Mouse (Mus musculus) cerebellum, adult 11-12 months (tissue): Measurements from ENCODE around the gene Appl2.

Source experiments
- DNase-seq: peaks from one replicate; pipeline ENCODE4 v3.0.0; 2022

Appl2 gene

DNA sequence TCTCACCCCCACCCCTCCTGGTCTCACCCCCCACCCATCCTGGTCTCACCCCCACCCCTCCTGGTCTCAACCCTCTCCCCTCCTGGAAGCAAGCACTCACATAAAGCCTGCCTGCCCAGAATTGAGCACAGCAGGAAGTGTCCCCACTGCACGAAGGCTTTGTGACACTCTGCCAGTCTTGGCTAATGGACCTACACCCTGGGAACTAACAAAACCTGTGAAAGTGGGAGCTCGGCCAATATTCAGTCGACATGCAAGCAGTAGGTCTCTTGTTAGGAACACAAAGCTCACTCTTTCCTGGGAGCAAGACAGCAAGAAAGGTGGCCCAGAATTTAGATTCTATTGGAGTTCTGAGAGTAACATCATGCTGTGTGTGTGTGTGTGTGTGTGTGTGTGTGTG is 17.6 kb downstream of the Appl2 start:
- DNase-seq, result peak; percentile 96

DNA sequence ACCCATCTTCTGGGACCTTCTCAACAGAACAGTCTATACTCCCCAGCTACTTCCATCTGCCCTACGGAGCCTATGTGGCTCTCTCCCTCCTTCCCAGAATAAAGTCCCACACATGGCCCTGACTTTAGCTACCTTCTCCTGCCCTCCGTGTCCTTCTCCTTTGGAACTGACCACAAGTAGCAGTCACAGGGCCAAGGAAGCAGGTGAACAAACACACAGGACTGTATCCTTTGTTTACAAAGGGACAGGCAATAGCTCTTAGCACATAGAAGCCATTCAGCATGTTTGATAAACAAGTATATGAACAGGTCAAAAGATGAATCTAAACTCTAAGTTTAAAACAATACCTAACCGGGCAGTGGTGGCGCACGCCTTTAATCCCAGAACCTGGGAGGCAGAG is 18.7 kb downstream of the Appl2 start:
- DNase-seq, result no peak

DNA sequence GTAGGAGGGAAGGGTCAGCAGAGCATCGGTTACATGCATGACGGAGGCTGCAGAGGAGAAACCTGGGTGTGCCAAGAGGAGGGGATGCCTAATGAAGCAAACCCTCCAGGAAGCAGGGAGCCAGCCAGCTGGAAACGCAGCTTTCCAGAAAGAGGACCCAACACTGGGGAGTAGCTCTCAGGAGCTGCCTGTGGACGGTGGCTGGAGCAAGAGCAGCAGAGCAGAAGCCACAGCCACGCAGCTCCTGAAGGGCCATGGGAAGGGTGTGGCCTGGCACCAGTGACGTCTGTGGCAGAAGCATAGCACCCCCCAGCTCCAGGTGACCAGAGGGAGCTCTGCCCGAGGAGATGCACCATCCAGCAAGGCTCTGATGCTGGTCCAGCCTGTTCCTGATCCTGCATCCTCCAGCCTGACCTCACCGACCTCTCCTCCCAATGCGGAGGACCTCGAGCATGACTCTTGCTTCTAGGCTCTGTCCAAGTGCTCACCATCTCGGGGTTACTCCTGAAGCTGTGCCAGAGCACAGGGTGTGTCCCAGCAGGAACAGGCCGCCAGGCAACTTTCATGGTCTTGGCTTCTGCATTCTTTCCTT is 19.3 kb downstream of the Appl2 start:
- DNase-seq, result peak; percentile 73

DNA sequence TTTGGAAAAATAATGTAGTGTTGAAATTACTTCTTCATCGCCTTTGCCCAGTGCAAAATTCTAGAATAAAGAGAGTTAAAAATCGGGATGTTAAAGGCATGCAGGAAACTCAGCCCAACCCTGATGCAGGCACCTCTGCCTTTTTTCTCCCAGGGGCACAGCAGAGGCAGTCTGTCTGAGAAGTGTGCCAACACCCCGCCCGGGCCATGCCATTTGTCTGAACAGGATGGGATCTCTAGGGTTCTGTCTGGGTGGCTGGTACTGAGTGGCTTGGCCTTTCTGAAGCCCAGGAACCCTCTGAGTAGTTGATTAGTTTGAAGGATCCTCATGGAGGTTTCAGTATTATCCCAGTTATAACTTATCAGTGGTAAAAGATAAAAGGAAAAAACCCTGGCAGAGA is 20.3 kb downstream of the Appl2 start:
- no peak for DNase-seq

DNA sequence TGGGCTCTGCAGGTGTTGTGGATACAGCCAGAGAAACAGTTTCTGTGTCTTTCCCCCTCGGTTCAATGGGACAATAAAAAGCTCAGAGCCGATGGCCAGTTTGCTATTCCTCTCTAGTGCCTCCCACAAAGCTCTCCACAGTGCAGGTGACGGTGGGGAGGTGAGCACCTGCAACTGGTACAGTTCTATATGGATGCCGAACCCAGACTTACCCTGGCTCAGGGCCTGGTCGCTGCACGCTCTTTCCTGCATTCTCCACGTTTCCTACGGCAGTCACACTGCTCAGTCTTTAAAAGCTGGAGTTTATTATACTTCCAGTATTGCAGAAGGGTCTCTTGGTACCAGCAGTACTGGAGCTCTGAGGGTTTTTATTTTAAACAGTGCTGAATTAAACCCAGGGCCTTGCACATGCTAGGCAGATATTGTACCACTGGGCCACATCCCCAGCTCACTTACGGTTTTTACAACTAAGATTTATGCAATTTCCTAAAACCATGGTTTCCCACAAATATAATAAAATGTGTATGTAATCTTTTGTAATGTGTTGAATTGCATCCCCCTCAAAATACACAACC is 21.3 kb downstream of the Appl2 start:
- no peak for DNase-seq

DNA sequence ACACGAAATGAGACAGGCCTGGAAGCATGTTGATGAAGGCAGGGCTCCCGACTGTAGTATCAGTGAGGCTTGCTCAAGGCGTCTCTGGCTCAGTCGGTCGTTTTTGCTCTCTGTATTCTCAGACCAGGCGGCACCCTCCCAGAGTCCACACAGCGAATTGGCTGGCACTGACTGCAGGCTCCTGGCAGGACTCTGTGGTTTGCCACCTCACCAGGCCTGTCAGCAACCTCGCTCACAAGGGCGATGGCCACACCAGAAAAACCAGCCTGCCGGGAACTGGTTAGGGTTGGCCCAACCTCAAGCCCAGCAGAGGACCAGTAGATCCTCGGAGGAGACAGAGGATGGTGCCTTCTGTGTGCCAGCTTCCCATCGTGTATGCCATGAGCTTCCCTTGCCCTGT is 23.7 kb downstream of the Appl2 start:
- peak; percentile 91 for DNase-seq

DNA sequence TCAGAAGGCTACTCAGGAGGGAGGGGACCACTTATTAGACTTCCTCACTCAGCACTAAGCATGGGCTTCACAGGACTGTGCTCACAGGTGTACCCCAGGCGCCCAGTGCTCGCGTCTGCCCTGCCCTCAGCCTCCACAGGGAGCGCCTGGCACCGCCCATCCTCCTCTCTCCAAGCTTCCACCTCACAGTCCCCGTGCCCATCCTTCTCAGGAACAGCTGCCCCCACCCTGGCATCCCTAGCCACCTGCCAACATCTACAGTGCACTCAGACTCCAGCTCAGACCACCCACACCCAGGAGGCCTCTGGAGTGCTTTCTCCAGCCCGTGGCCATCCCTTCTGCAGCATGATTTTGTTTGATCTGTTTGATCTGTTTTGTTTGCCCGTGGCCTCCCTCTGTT is 24.5 kb downstream of the Appl2 start:
- peak; percentile 64 for DNase-seq

DNA sequence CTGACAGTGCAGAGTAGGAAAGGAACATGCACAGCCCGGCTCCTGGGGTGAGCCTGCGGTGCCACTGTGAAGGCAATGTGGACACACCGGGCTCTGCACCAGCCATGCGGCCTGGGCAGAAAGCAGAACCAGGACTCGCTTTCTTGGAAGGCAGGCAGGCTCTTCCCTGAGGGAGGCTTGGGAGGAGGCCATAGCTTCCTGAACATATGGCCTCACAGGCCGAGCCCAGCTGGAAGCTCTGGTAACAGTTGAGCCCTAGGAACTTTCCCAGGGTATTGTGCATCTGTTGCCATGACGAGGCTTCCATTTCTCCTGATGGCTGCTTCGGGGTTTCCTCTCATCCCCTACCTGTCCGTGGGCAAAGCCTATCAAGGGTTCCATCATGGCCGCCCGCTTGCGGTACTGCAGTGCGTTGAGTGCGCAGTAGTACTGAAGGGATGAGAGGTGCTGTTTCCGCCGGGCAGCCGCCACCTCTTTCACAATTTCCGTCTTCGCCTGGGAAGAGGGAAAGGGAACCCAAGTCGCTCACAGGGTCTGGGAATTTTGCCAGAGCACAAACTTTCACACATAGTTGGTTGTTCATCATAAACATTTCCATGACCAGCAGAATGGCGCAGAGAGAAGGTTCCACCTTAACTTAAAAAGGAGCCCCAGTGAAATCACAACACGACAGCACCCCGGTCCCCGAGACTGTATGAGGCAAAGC is 28.0 kb downstream of the Appl2 start:
- peak; percentile 97 for DNase-seq

DNA sequence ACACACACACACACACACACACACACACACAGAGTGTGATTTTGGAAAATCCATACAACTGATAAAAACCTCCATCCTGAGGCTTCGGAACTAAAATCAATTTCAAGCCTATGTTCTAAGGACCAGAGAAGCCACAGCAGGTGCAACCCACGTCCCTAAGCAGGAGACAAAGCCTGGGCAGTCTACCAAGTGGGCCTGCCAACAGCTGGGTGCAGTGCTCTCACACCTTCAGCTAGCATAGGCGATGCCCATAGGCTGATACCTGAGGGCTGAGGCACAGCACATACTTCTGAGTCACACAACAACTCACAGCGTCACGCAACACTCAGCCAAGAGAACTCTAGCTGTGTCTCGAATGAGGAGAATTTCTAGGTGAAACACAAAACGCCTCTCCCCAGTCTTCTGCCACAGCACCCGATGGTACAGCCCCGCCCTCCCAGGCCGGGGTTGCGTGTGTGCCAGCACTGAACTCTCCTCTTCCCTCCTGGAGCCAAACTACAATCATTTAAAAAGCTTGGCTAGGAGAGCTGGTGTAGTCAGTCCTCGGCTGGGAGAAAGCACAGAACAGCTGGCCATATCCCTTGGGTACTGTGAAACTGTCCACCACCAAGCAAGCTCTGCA is 29.6 kb downstream of the Appl2 start:
- DNase-seq, result peak; percentile 87

DNA sequence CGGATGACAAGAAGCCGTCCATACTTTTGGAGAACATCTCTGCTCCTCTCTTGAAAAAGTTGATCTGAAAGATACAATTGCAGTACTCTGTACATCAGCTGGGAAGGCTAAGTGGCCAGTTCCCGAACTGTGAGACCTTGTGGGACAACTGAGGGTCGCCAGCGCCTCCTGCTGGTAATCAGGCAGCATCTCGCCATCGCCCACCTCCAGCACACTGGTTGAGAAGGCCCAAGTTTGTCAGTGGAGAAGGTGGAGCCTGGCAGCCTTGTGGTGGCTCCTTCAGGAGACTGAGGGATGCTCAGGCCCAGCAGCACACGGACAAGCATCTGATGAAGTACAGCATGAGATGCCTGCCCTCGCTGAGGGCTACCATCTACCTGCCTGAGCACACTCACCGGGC is 31.2 kb downstream of the Appl2 start:
- DNase-seq, result peak; percentile 62

DNA sequence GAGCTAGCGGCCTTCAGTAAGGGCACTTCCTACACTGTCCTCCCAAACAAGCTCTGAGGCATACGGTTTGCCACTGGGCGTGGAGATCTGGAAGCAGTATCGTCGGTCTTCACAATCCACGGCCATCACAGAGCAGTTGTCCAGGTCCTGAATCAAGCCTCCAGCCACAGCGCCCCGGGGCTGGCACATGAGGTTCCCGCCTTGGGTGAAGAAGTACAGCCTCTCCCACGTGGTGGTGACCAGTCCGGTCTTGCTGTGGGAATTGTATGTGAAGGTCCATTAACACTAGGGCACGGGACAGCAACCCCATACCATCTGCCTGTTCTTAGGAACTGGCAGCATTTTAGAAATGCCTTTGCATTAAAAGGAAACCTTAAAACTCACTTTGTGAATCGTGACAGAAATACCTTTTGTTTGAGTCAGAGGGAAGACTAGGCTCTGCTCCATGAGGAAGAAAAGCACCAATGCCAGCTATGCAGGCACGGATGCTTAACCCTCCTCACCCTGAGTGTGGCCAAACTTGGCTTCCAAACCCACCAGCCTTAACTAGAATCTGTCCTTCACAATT is 35.8 kb downstream of the Appl2 start:
- DNase-seq, result no peak

DNA sequence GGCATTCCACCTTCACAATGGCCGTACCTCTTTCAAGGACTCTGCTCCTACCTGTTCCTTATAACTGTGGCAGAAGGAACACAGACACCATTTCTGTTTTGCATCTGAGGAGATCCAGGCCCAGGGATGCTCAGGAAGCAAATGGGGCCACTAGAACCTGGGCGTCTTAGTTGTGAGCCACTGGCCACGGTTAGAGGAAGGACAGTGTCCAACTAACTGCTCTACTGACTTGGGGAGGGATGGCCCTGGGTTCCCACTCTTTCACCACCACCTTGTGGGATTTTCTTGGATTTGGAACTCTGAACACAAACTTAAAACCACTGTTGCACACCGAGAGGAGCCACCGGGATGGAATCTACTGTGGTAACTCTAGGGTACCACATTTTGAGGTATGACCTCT is 36.7 kb downstream of the Appl2 start:
- DNase-seq, result no peak

DNA sequence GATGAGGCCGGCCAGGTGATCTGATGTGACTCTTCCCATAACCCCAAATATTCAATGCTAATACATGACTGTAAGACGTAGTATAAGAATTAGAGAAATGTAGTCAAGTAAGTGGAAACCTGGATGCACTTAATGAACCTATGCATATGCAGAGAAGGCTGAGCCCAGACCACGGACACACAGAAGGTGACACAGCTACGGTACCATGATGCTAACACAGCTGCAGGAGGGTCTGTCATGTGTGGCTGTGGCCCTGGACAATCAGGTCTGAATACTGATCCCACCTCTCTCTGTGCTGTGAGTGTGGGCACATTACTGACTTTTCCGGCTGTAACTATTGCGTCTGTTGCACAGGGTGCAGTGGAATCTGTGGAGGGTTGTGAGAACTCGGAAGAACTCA is 38.0 kb downstream of the Appl2 start:
- DNase-seq, result no peak

DNA sequence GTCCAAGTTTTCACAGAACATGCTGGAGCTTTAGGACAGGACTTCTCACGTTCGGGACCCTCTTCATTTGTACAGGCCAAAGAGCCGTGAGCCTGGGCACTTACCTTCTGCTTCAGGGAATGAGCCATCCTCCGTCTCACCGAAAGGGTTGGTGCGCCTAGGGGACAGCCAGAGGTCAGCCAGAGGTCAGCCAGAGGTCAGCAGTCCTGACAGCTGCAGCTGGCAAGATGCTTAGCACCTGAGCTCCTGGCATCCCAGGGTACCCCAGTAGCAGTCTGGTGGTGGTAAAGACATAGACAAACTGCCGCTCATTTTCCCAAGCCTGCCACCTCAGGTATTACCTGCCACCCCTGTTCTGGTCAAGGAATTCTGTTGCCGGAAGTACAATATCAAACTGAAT is 39.9 kb downstream of the Appl2 start:
- DNase-seq, result no peak

DNA sequence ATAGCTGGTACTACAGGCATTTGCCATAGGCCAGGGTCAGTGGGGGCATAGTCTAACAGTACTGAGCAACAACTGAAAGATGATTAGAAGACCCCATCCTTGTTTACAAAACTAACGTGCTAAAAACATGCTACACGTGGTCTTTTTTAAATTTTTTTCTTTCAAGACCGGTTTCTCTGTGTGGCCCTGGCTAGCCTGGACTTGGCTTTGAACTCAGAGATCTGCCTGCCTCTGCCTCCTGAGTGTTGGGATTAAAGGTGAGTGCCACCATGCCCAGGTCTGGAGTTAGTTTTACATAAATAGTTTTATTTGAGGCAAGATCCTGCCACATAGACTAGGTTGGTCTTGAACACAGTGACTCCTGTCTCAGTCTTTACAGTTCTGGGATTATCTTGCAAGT is 41.4 kb downstream of the Appl2 start:
- DNase-seq, result no peak

DNA sequence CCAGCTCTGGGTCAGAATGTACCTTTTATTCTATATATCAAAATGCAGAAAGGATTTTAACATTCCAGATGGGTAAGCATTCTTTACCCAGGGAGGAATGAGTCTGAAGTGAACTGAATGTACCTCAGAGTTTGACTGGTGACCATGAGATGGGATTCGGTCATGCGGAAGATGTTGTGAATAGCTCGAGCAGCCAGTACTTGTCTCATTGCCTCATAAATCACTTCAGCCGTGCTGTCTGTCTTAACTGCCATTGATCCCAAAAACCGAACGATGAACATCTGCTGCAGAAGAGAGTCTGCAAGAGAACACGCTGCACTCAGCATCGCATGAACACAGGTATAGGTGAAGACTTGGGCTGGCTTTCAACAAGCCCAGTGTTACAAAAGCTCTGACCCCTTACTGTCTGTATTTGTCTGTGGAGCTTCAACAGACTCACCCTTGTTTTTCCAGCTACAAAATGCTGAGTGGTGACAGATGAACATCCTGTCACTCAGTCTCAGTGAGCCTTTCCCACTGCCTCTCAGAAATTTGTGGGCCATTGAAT is 42.8 kb downstream of the Appl2 start:
- no peak for DNase-seq

DNA sequence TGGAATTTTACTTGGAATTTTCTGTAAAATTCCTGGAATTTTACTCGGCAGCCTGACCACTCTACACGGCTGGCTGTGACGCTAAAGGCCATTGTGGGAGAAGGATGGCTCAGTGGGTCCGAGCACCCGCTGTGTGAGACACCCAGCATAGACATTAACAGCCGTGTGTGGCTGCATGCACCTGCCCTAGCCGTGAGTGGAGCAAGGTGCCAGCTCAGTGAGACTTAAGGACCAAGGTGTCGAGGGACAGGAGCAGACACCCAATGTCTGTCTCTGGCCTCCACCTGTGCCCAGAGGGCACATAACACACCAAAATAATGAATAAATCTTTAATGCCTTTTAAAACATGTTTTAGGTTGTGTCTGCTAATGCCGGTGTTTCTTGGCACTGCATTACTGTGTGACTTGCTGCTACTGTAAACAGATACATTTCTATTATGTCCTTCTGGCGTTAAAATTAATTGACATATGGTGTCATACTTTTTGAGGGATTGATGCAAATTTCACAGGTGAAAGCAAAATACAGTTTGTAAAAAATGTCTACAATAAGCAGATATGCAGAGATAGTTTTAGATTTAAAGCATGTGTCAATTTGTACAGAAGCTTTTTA is 44.5 kb downstream of the Appl2 start:
- no peak for DNase-seq

DNA sequence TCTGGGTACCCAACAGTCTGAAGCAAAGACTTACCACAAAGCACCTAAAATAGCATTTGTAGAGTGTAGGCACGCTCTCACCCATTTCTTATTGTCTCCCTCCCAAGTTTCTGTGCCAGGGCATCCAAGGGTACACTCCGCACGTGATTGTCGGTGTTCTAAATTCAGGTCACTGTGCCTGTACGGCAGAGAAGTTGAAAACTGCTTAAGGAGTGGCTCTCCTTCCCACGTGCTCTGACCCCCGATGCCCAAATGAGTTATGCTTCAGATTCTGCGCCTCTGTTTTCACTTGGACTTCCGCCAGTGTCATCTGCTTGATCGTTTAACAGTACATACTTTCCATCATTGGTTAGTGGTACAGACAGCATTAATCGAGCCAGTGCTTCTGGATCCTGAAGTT is 47.9 kb downstream of the Appl2 start:
- DNase-seq, result no peak

DNA sequence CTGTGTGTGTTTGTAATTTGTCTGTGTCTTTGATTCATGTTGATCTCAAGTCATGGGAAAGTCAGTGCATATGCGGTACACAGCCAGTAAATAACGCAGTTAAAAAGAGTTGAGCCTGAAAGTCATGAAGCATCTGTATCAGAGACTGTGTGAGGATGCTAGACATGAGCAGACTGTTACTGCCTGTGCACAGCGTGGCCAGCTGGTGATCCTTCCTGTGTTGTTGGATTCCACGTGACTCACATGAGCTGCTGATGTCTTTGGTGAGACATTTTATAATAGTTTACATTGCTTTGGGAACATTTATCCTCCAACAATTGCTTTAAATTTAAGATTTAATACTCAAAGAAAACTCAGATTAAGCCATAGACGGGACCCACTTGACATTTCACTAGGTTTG is 54.0 kb downstream of the Appl2 start:
- DNase-seq, result no peak

DNA sequence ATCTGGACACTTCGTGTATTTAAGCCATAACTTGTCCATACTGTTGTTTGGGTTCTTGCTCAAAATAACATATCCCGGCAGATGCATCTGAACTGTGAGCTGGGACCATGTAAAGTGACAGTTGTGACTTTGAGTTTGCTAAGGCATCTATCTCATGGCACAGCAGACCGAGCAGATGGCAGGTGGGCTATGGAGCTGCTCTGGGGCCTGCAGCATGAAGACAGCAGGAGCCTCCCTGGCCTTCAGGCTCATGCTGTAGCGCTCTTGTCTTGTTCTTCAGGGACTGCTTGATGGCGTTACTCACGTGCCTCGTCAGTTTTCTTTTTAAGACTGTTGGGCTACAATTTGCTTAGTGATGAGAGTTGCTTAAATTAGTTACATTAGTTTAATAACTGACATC is 55.9 kb downstream of the Appl2 start:
- no peak for DNase-seq

DNA sequence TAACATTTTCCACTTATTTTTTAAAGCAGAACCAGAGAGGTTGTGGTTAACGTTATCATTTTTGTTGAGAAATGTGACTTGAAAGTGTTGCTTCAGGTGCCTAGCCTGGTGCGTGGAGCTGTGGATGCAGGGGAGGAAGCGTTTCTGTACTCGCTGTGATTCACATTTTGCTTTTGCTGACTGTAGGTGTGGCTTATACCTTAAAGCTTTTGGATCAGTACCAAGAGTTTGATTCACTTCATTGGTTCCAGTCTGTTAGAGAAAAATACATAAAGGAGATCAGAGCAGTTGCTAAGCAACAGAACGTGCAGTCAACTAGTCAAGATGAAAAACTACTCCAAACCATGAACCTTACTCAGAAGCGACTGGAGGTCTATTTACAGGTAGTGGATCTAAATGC is 57.7 kb downstream of the Appl2 start:
- no peak for DNase-seq

DNA sequence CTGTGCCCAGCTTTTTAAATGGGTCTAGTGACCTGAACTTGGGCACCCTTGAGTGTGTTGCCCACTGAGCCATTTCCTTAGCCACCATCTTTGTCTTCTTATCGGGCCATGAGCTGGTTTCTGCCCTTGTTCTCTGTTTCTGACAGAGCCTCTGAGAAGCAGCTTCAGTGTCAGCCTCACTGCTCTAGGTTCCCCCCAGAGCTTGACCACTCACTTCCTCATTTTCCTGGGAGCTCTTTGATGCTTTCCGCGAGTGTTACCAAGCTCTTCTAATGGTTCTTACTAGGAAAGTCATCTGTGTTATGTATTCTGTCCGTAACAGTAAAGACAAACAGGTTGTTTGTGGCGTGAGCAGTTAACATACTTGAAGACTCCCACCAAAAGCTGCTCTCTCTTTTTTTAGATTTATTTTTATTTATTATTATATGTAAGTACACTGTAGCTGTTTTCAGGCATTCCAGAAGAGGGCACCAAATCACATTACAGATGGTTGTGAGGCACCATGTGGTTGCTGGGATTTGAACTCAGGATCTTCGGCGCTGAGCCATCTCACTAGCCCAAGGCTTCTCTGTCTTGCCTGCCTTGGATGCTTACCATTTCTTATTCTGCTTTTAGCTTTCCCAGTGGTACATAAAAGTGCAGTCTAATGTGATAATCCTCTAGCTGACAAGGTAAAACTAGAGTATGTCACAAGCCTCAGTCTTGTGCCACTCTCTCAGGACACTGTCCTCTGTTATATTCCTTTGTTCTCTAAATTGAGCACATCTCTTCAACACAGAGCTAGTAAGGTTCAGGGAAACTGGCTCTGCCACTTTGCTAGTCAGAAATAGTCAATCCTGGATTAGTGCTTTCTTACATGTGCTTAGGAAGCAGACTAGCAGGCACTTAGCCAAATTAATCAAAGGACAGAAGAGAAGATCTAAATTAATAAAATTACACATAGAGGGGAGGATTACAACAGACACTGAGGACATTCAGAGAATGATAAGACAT is 82.8 kb downstream of the Appl2 start:
- DNase-seq, result no peak
